Mouse (Mus musculus) layer of hippocampus, adult 6 months (tissue): ENCODE results near the gene Cd3d. TPM values are rescaled to one million over a fixed set of nuclear protein-coding genes. Genes with fewer than 3 reads are reported as not detected.

Experiments used
- long read RNA-seq, 2 experiments: library from polyadenylated mRNA; unstranded; transcript quantifications; one replicate each; pipeline ENCODE4 v2.0.0; 2019 to 2020
- polyA plus RNA-seq: library from polyadenylated mRNA; unstranded; fragments of <200 nt; fragmentation: Nextera tagmentation; gene quantifications from 2 replicates; pipeline ENCODE4 v1.2.3, GENCODE M21; 2021

The Cd3d gene
- 0.24 and 0.25 TPM in 2 replicates for polyA plus RNA-seq
- long read RNA-seq, experiment 1: 0 reads
- long read RNA-seq, experiment 2: 0 reads

GRCm38 (mm10) chr9:44981676-44982075, at the start of gene Cd3d:
TSS of gene Cd3d (plus strand) at chr9:44981786.

GRCm38 (mm10) chr9:44965126-44965832, 16.3 kb upstream of the Cd3d start, which contains the start of gene Ube4a:
TSS of gene Ube4a (minus strand) at chr9:44965600.

GRCm38 (mm10) chr9:44980242-44980641, 1.3 kb upstream of the Cd3d start, which contains the start of gene Cd3g:
TSS of gene Cd3g (minus strand) at chr9:44980431.

GRCm38 (mm10) chr9:45009180-45010078, 27.8 kb downstream of the Cd3d start, which contains the start of gene Cd3e:
TSS of gene Cd3e (minus strand) at chr9:45009627.

Other genes with a start within 250 kb of the Cd3d start
- 9.2 and 10.1 TPM in 2 replicates for gene Phldb1, start 246.6 kb upstream of the Cd3d start, polyA plus RNA-seq
- 41.7 and 45.5 TPM in 2 replicates for gene Arcn1, start 213.9 kb upstream of the Cd3d start, polyA plus RNA-seq
- 60.9 and 65.4 TPM in 2 replicates for gene Ift46, start 213.9 kb upstream of the Cd3d start, polyA plus RNA-seq
- 50.8 and 62.4 TPM in 2 replicates for gene Tmem25, start 182.5 kb upstream of the Cd3d start, polyA plus RNA-seq
- not detected in 2 replicates for gene Ttc36, start 178.7 kb upstream of the Cd3d start, polyA plus RNA-seq
- gene Kmt2a, start 100.5 kb upstream of the Cd3d start, polyA plus RNA-seq: 4.4 and 4.8 TPM in 2 replicates
- gene Atp5l, start 61.0 kb upstream of the Cd3d start, polyA plus RNA-seq: 1,476 and 1,758 TPM in 2 replicates
- 42.6 and 43.5 TPM in 2 replicates for gene Ube4a, start 16.2 kb upstream of the Cd3d start, polyA plus RNA-seq
- gene Cd3g, start 1.4 kb upstream of the Cd3d start, polyA plus RNA-seq: 0.24 and 0.44 TPM in 2 replicates
- gene Cd3e, start 27.8 kb downstream of the Cd3d start, polyA plus RNA-seq: 0.15 TPM in 1 of 2 replicates, not detected in the other
- gene Mpzl2, start 58.0 kb downstream of the Cd3d start, polyA plus RNA-seq: 0.23 and 0.65 TPM in 2 replicates
- 1.1 TPM in 2 replicates for gene Mpzl3, start 73.4 kb downstream of the Cd3d start, polyA plus RNA-seq
- gene Jaml, start 97.4 kb downstream of the Cd3d start, polyA plus RNA-seq: 0.18 and 0.26 TPM in 2 replicates
- 256 and 455 TPM in 2 replicates for gene Scn2b, start 136.0 kb downstream of the Cd3d start, polyA plus RNA-seq
- 2.8 and 2.9 TPM in 2 replicates for gene Scn4b, start 156.6 kb downstream of the Cd3d start, polyA plus RNA-seq
- gene BC049352, start 200.2 kb downstream of the Cd3d start, polyA plus RNA-seq: 0.87 and 1.0 TPM in 2 replicates
- gene Tmprss4, start 222.3 kb downstream of the Cd3d start, polyA plus RNA-seq: not detected in 2 replicates